Mouse (Mus musculus) erythroblast, adult 5-6 weeks (primary cell): ENCODE measurements around the gene Rrad. TPM values are rescaled to one million over a fixed set of nuclear protein-coding genes. Genes with fewer than 3 reads are reported as not detected.
A peak's percentile ranks its signal among the peaks of the same experiment; 100 is the strongest.
"Not testable (repeated sequence)": the region's sequence is repeated elsewhere in the genome, so short reads cannot be mapped to it uniquely, and the experiment has no call there.

Source experiments
- ATAC-seq: replicated peaks from 2 replicates; pipeline ENCODE4 v1.8.0; 2016; ENCODE audit warnings: moderate number of reproducible peaks, mild to moderate bottlenecking, moderate TSS enrichment, inconsistent platforms; ENCODE audit not compliant: poor library complexity, low FRiP score, severe bottlenecking
- total RNA-seq, 2 experiments: library from RNA; stranded (forward) in 1 of 2; stranded (reverse) in 1 of 2; fragments of 150-400 nt in 1 of 2; fragments of 200-764, 138-1000 nt in 1 of 2; gene quantifications; 2 replicates each; pipeline versions ENCODE4 v1.2.3 to v1.2.4; 2015 to 2017; ENCODE audit warnings: low replicate concordance in 2 of 2

Gene Rrad
- total RNA-seq (2015; ENCODE audit: low replicate concordance) (not detected in 2 replicates), total RNA-seq (2017; ENCODE audit: low replicate concordance) (not detected in 2 replicates)

DNA sequence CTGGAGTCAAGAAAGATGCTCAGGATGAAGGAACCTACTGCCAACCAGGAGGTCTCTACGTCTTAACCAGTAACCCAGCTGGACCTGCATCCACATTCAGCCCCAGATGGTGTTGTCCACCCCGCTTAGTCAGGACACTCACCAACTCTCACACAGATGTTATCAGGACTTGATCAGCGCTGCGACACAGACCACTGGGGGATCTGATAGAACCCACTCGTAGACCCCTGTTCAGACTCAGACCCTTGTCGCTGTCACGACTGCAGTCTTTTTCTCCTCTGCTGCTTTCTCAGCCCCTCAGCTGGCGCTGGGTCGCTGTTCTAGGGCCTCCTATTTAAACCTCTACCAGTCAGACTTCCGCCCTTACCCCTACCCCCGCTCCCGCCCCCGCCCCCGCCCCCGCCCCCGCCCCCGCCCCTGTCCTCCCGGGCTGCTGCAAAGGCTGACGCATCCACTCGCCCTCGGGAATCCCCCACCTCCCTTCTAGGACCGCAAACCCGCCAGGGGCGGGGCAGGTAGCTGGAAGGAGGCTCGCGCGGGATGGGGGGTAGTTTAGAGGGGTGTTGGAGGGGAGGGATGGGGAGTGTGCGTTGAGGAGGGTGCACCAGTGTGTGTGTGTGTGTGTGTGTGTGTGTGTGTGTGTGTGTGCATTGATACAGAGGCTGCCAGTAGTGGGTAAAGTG is at the start of gene Rrad:
Gene Rrad, minus strand, starts transcription at position 347 of the 683 bp plus-strand sequence.
- no peak for ATAC-seq

DNA sequence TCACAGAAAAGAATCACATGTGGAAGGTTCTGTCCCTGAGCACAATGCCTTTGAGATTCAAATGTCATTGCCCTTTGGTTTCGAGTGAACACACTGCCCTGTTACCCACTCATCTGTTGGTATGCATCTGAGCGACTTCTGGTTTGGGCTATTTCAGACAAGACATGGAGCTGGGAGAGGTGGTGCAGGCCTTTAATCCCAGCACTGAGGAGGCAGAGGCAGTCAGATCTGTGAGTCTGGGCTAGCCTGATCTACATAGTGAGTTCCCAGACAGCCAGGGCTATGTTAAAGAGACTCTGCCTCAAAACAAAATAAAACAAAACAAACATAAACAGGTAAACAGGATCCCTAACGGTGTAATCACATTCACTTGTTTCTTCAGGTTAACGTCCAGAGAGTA is 24.5 kb upstream of the Rrad start:
- ATAC-seq = no peak

DNA sequence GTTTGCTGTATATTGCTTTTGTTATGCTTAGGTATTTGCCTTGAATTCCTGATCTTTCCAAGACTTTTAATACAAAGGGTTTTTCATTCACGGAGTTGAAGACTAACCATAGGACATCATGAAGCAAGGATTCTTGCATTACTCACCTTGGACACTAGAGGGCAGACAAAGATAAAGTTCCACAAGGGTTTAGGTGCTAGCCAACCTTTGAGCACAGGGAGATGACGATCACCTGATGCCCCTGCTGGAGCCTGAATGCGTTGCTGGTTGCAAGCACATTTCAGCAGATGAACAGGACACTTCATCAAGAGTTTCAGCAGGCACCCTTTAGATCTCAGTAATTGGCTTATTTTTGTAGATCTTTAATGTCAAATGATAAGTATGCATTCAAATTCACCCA is 23.9 kb upstream of the Rrad start:
- ATAC-seq = peak; percentile 87

- ATAC-seq = not testable (repeated sequence)
Observed at GRCm38 (mm10) chr8:104644187-104644586, 13.1 kb upstream of the Rrad start.

DNA sequence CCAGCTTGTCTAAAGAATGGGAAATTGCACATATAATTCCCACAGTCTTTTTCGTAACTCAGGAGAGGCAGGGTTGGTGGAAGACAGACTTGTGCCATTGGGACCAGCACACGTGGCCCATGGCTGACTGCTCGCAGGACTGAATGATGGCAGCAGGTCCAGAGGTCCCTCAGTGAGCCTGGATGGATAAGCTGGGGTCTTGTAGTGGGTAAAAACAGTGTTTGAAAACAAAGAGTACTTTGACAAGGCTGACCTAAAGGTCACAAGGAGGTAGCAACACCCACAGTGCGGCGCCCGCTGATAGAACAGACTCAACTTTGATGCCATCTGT is 11.2 kb upstream of the Rrad start:
- no peak for ATAC-seq

- ATAC-seq = peak; percentile 91
Observed at GRCm38 (mm10) chr8:104641426-104642323, 10.5 kb upstream of the Rrad start, which contains the start of gene Ciao2b. Gene Ciao2b (minus strand): TSS chr8:104641965.

DNA sequence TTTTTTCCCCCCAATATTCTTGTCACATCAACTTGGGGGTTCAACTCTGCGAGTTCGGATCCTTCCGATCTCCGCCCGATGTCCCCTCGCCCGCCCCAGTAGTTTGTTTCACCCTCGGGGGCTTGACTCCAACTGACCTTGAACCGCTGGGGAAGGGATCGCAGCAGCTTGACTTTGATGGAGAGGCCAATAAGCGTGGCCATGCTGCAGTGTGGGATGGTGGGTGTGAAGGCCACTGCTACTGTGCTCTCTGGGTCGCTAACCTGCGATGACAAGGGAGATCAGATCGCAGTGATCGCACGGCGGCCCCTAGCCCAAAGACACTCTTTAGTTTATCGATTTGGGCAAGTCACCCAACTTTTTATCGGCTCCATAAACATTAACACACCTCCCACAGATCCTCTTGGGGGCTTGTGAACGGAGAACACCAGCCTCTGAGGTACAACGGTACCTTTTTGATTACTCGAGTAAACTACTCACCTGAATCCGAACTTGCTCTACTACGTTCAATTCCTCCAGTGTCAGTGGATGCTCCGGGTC is 9.8 kb upstream of the Rrad start:
- peak; percentile 22; the same call in 1 of the 2 replicates for ATAC-seq

- no peak for ATAC-seq
Observed at GRCm38 (mm10) chr8:104640241-104640640, 9.1 kb upstream of the Rrad start.

DNA sequence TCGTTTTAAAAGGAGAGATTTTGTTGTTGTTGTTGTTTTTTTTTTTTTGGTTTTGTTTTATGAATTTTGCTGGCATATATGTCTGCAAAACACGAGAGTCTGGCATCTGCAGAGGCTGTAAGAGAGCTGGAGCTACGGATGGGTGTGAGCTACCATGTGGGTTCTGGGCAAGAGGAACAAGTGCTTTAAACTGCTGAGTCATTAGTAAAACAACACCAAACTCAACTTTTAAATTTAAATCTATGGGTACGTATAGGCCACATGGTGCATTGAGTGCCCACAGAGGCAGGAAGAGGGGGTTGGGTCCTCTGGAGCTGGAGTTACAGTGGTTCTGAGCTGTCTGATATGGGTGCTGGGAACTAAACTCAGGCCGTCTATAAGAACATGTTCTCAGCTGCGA is 6.9 kb upstream of the Rrad start:
- no peak for ATAC-seq

DNA sequence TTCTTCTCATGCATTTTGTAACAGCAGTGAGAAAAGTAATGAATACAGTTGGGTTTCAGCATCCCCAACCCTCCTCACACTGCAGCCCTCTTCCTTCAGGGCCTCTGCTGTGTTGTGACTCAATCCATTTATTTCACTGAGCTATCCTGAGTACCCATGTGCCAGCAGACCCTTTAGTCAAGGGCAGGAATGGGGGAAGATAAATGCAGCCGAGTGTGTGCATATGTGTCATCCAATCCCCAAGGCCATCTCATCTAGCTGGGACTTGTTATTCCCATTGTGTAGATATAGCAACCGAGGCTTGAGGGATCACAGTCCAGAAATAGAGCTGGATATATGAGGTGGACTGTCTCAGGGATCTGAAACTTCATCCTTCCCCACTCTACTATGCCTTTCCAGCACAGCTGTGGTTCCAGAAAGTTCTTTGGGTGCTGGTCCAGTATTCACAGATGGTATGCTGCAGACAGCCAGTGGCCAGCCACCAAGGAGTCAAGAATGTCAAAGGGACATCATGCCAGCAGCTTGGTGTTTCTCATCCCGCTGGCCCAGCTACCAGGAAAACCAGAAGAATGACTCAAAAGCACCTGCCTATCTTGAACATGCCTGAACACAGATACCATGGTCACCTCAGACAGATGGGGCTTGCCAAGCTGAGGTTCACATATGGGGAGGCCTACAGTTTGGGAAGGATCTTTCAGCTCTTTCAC is 4.0 kb upstream of the Rrad start:
- ATAC-seq = no peak

- ATAC-seq = no peak
Observed at GRCm38 (mm10) chr8:104633156-104633744, 2.1 kb upstream of the Rrad start.

GRCm38 (mm10) chr8:104632486-104632885 is 1.4 kb upstream of the Rrad start:
- ATAC-seq = no peak

GRCm38 (mm10) chr8:104631975-104632374 is 848 bp upstream of the Rrad start:
- no peak for ATAC-seq

- ATAC-seq = no peak
Observed at GRCm38 (mm10) chr8:104630574-104630973, 553 bp downstream of the Rrad start.

- no peak for ATAC-seq
Observed at GRCm38 (mm10) chr8:104630111-104630479, 1.0 kb downstream of the Rrad start.

DNA sequence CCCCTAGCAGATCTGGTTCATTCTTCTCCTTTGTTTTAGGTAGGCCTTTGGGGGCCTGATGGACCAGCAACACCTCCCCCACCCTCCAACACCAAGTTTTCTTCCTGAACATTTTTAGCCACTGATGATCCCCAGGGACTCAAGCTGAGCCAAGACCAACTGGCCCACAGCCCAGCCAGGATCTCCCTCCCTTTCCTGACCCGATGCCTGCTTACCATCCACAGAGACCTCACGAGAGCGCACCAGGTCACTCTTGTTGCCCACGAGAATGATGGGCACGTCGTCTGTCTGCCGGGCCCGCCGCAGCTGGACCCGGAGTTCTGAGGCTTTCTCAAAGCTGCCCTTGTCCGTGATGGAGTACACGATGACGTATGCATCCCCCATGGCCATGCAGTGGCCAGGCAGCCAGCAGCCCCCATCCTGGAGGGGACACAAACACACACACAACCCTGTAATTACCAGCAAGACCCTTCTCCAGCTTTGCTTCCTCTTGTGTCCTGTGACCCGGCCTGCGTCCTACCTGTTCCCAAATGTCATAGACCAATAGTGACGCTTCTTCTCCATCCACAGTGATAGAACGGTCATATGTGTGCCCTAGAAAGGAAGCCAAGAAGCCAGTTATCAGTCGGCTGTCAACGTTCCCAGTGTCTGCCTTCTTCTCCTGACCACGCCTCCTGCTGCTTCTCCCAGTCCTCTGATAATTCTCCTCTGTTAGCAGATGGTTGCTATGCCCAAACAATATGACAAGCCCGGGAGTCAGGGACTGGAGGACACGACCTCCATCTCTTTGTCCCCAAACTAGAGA is 1.6 kb downstream of the Rrad start:
- ATAC-seq = no peak

GRCm38 (mm10) chr8:104628402-104628801 is 2.7 kb downstream of the Rrad start:
- ATAC-seq = no peak

- ATAC-seq = no peak
Observed at GRCm38 (mm10) chr8:104627065-104627740, 3.9 kb downstream of the Rrad start.
